Mouse (Mus musculus) embryo, embryonic 11 days (tissue): ENCODE results near the gene Sbno2.

Experiments
- DNase-seq: peaks from one replicate; pipeline ENCODE4 v3.0.0-alpha.2; 2015

Sbno2 gene

DNA sequence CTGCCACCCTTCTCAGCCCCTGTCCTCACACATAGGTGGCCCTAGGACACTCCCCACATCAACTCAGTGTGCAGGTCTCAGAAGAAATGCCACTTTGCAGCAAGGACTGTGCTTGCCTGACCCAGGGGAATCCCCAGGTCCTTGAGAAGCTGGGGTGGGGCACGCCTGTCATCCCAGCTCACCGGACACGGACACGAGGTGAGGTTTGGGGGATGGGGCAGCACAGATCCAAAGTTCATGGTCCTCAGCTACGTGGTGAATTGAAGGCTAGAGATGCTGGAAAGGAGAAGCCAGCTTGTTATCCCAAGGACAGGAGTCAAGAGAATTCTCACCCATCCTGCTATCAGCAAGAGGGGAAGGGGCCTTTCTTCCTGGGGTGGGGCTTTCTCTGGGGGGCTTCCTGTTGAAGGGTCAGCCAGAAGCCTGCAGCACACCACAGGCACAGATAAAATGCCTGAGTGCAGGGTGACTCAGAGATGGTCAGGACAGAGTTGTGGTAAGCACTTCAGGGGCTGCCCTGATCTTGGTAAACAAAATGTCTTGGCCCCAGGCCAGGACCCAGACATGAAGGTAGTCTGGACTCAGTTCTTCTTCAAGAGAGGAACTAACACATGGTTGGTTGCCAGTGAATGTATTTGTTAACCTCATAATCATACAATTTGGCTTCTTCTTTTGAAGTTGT lies 72.4 kb downstream of the Sbno2 start:
- DNase-seq: no peak

DNA sequence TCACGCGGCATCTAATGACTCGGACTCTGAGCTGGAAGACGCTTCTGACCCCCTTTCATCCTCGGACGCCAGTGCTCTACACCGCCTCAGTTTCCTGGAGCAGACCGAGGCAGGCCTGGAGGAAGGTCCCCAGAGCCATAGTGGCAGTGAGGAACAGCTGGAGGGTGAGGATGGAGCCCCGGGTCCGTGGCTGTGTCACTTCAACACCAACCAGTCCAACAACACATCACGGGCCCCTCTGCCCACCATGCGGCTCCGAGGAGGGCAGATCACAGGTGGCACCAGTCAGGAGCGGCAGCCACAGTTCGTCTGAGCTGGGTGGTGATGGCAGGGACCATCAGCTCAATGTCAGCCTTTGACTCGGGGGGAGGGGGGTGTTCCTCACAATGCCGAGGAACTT lies 74.6 kb downstream of the Sbno2 start:
- DNase-seq: no peak

DNA sequence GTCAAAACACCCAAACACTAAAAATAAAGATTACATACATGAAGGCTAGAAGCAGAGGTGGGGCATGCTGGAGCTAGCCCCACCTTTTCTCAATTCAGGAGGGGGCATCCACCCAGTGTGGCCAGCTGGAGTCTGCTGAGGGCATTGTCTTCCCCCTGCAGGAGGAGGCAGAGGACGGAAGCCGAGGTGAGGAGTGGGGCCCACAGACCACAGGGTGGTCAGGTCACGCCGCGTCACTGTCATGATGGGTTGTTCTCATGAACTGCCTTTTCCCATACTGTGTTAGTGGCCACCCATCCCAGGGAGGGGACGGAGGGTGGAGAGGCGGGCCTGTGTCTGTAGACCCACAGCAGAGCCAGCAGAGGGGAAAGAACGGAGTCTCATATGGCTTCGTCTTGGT lies 75.2 kb downstream of the Sbno2 start:
- DNase-seq: no peak

DNA sequence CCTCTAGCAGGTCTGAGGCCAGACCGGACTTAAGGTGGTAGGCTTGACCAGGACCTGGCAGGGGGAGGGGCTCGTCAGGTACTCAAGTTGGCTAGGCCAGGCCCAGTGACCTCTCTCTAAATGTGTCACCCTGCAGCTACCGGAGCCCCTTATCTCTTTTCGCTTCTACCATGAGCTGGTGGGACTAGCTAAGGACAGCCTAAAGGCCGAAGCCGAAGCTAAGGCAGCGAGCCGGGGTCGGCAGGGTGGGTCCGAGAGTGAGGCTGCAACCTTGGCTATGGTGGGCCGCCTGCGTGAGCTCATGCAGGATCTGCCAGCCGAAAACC lies 76.9 kb downstream of the Sbno2 start:
- DNase-seq: no peak

DNA sequence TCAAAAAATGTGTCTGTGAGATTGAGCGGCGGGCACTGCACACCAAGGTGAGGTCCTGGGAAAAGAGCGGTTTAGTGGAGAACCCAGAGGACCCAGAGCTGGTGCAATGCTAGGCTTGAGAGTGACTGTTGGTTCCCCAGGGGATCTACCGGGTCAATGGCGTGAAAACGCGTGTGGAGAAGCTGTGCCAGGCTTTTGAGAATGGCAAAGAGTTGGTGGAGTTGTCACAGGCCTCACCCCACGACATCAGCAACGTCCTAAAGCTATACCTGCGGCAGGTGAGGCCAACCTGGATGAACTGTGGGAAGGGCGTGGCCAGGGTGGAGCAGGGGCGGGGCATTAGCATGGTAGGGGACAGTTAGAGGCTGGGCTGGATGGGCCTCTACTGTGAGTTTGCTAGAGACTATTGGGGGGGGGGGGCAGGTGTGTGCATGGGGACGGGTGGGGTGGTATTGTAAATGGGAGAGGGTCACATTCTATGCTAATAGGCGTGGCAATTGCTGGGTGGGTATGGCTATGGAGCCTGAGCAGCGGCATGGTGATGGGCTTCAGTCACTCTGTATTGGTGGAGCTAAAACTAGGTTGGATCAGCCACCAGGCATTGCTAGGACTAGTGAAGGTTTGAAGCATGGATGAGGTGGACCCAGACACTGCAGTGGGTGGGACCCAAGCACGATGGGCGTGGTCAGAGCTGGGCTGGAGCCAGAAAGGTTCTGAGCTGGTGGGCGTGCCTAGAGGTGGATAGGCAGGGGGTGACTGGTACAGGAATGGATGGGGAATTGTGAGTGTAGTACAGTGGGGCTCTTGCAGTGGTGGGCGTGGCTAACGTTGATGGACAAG lies 77.5 kb downstream of the Sbno2 start:
- DNase-seq: no peak

DNA sequence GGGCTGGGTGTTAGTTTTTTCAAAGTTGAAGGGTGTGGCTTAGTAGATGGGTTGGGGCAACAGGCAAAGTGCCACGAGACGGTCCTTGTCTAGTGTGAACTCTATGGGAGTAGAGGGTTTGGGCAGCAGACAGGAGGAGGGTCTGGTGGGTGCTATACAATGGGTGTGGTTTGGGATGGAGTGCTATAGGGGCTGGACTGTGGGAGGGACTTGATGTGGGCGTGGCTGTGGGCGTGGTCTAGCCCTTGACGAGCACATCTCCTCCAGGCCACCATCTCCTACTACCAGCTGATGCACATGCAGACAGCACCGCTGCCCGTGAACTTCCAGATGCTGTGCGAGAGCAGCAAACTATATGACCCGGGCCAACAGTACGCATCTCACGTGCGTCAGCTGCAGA lies 79.5 kb downstream of the Sbno2 start:
- DNase-seq: no peak

DNA sequence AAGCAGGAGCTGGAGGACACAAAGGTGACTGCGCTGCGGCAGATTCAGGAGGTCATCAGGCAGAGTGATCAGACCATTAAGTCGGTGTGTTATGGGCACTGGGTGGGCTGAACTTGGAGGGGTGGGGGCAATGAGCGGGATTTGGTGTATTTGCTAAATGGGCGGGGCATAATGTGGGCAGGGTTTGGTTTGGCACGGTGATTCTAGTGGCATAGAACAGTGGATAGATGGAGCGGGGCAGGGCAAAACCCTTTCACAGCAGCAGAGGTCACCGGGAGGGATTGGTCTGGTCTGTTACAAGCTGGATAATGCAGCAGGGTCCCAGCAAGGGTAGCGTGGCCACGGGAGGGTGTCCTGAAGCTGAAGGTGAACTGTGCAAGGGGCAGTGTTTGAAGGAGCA lies 79.9 kb downstream of the Sbno2 start:
- DNase-seq: no peak

DNA sequence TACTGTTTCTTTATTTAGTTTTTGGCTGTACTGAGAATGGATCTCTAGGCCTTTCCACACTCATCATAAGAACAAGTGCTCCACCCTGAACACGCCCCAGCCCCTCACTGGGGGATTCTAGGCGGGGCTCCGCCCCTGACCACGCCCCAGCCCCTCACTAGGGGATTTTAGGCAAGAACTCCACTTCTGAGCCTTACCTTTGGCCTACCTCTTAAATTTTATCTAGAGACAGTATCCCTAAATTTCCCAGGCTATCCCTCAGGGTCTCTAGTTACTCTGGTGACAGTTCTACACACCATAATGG lies 80.4 kb downstream of the Sbno2 start:
- DNase-seq: no peak

DNA sequence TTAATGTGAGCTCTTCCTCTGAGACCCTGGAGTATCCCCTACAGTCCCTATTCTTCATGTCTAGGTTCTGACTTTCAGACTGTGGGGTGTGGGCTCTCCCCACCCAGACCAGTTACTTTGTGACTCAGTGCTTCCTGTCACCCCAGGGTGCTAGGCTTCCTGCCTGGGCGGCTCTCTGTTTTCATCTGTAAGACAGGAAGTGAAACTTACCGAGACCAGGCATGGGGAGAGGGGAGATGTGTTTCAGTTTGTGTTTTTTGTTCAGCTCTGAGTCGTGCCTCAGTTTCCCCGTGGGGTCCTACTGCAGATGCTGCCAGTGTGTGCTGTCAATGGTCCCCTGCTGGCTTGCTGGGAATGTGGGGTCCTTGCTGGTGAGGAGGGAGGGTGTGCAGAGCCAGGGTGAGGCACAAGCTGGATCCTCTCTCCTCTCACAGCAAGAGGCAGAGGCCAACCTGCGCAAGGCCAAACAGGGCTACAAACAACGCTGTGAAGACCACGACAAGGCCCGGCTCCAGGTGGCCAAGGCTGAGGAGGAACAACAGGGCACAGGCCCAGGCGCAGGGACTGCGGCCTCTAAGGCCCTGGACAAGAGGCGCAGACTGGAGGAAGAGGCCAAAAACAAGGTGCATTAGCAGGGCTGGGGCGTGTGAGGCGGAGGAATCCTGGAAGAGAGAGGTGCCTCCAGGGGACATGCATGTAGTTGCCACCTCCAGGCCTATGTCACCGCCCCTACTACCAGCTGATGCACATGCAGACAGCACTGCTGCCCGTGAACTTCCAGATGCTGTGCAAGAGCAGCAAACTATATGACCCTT lies 80.9 kb downstream of the Sbno2 start:
- DNase-seq: no peak

DNA sequence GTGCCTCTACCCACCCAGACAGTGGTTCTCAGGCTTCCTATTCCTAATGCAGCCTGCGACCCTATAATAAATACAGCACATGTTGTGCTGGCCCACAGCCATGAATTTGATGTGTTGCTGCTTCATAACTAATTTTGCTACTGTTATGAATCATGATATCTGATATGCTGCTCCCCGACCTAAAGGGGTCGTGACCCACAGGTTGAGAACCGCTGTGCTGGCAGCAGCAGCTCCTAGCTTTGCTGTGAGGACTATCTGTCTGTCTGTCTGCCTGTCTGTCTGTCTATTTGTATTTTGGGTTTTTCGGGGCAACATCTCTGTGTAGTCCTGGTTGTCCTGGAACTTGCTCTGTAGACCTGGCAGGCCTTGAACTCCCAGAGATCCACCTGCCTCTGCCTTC lies 81.6 kb downstream of the Sbno2 start:
- no peak for DNase-seq

DNA sequence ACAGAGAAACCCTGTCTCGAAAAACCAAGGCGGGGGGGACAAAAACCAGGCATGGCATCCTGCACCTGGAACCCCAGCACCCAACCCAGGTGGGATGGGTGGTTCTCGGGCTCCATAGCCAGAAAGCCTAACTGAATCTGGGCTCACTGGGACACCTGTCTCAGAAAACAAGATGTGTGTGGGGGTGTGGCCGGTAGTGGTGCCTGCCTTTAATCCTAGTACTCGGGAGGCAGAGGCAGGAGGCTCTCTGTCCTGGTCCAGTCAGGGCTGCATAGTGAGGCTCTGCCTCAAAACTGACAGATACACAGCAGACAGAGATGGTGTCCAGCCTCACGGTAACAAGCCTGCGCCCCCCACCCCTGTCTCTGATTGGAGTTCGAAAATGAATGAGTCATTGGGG lies 82.6 kb downstream of the Sbno2 start:
- DNase-seq: no peak

DNA sequence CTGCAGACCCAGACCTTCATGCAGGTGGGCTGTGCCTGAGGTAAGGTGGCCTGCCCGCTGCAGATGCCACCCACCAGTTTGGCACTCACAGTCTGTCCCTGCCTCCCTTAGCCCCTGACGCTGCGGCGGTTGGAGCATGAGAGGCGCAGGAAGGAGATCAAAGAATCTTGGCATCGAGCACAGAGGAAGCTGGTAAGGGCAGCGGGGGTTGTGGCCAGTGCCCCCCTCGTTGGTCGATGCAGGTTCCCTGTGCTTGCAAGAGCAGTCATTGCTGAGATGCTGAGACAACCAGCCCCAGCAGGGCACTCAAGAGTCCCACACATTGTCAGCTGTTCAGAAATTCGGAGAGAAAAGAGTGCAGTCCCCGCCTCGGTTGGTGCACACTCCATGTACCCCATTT lies 83.2 kb downstream of the Sbno2 start:
- no peak for DNase-seq

DNA sequence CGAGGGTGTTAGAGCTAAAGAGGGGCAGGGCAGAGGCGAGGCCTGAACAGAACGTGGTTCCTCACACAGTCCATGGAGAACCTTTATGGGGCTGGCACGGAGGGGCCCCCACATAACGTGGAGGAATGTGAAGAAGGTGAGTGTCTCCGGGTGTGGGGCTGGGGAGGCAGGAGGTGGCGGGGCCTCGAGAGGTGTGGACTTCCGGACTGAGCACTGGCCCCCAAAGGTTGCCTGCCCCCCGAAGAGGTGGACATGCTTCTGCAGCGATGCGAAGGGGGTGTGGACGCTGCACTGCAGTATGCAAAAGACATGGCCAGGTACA lies 84.1 kb downstream of the Sbno2 start:
- DNase-seq: no peak

DNA sequence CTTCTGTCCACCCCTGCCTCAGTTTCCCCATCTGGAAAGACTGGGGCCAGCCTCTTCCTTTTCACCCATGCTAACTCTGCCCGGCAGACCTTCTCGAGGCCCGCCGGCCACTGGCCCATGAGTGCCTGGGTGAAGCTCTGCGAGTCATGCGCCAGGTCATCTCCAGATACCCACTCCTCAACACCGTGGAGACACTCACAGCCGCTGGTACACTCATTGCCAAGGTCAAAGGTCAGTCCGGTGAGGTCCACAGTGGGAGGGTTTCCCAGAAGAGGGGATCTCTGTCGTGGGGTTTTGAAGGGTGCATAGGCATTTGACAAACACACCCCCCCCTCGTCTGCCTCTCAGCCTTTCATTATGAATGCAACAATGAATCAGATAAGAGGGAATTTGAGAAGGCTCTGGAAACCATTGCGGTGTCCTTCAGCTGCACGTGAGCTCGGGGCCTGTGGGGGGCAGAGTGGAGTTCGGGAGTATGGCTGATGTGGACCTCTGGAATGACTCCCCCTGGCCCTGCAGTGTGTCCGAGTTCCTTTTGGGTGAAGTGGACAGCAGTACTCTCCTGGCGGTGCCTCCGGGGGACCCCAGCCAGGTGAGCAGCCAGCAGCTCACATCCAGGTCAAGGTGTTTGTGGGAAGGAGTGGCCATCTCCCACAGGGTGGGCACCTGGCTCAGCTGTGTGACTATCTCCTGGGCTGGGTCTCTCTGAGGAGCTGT lies 84.6 kb downstream of the Sbno2 start:
- DNase-seq: no peak

DNA sequence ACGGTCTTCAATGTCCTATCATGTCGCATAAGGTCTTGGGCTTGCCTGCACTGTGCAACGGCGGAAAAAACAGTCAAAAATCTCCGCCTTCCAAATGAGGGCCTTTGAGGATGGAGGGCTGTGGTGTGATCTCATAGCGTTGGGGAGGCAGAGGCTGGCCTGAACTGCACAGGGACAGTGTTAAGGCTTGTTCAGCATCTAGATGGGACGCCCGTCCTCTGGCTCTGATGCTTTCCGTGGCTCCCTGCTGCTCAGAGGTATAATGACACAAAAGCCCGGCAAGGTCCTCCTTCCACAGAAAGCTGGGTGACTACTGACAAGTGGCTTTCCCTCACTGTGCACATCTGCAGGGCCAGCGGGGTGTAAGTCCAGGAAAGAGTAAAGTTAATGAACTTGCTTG lies 85.2 kb downstream of the Sbno2 start:
- no peak for DNase-seq

DNA sequence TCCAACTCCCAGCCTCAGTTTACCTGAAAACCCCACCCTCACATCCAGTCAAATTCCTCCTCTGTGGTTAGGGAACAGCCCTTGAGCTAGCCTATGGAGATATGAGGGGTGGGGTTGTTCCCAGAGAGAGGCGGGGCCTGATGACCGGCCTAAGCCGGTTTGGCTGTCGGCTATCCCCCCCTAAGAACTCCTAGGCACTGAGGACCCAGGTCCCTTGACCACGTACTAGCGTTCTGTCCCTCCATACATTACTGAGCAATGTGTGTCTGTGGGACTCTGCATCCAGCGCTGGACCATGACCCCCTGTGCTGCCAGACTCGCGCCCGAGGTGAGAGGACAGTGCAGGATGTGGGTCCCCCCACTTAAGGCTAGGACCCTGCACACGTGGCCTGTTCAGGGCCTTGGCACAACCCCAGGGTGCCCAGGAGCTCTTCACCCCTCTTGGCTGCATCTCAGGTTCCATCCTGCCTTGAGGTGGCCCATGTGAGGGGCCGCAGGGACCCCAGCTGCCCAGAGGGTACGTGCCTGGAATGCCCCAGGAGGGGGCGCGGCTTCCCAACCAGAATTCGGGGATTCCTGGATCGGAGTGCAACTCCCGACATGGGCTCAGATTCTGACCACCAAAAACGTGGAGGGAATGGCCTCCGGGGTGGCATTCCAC lies 85.8 kb downstream of the Sbno2 start:
- DNase-seq: peak; percentile 74

DNA sequence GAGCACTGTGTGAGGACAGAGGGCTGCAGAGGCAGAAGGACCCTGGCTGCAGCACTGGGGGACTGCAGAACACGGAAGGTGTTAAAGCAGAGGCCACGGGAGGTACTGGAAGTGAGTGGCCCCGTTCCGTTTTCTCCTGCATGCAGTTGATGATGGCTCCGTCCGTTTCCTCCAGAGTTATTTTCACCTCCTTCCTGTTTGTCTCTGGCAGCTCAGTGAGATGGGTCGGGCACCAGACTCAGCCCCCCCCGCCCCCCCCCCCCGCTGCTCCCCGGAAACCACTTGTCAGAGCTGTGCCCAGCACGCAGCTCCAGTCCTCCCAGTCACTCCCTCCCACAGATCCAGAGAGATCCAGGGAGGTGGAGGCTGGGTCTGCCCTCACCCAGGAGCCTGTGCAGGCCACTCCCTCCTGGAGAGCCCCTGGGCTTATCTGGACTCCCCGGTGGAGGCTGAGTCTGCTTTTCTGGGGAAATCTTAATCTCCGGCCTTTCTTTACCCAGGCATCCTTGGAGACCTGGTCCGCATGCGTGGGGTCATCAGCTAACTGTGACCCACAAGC lies 86.6 kb downstream of the Sbno2 start:
- DNase-seq: no peak

DNA sequence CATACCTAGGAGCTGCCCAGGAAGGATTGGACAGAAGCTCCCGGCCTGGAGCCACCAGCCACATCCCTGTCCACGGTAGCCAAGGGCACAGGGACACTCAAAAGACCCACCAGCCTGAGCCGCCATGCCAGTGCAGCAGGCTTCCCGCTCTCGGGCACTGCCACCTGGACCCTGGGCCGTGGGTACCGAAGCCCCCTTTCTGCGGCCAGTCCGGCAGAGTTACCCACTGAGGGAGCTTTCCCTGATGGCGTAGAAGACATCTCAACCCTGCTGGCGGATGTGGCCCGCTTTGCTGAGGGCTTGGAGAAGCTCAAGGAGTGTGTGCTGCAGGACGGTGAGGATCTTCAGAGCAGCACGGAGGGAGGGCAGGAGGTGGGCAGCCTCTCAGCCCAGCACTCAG lies 87.6 kb downstream of the Sbno2 start:
- DNase-seq: no peak

DNA sequence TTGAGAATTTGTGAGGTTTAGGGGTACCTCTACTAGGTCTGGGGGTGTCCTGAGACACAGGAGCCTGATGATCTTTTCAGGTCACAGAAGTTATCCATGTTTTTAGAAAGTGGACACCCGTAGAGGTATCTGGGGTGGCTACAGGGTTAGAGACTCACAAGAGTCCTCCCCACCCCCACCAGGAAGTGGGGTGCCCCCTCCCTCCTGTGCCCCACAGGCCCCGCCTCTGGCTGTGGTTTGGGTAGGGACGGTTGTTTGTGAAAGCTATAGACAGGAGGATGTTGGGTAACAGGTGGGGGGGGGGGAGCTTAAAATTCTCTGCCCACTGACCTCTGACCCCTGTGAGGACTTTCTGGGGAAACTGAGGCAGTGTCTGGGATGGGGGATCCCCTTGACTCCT lies 88.0 kb downstream of the Sbno2 start:
- DNase-seq: no peak

DNA sequence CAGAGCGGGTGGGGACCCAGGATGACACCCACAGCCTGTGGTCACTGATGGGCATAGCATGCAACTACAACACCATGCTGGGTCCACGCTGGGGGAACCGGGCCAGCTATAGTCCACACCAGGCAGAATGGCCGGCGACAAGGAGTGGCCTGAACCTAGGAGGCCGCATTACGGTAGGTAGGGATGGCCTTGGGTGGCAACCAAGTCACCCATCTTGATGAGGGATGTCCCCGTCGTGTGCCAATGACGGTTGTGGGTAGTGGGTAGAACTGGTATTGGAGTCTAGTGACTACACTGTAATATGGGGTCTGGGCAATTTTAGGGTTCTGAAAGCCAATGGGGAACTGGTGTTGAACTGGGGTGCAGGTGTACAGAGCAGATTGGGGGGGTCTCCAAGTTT lies 88.4 kb downstream of the Sbno2 start:
- DNase-seq: no peak

DNA sequence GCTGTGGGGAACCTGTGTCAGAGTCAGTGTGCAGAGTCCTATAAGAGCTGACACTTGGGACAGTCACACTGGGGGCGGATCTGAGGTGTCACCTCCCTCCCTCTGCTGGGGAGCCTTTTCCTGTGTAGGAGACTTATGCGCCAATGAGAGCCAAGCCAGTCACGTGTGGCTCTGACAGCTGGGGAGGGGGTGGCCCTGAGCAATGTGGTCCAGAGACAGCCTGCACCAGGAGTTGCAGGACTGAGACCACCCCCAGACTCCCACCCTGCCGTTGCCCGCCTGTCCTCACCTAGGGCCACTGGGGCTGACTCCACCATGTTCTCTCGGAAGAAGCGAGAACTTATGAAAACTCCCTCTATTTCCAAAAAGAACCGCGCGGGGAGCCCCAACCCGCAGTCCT lies 88.9 kb downstream of the Sbno2 start, which contains the start of gene Arhgap45:
Arhgap45 (plus strand) TSS at position 143 of the 400 bp plus-strand sequence.
- no peak for DNase-seq

DNA sequence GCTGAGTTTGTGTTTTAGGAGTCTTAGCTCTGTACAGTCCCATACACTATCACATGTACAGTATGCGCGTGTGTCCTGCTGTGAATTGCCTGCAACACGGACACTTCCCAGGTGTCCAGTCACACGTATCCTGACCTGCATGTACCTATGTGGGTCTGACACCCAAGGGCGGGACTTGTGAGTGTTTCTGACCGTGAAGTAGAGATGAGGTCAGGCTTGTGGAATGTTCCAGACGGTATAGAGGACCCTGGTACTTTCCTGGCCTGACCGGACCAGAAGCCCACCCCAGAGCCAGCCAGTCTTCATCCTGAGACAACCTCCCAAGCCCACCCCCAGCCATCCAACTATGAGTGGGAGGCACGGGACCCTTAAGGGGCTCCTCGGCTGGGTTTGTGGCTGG lies 89.8 kb downstream of the Sbno2 start:
- DNase-seq: no peak
